Mouse (Mus musculus) midbrain, postnatal 0 days (tissue): ENCODE results near the gene Ptpn1. TPM values are rescaled to one million over a fixed set of nuclear protein-coding genes. Genes with fewer than 3 reads are reported as not detected.

Experiments used
- ATAC-seq: fragments of 200-750 bp; cut with Nextera tagmentation; 2 replicates; pipeline ENCODE4 v1.8.0; 2017; ENCODE audit warnings: moderate number of reproducible peaks, mild to moderate bottlenecking, moderate TSS enrichment, moderate library complexity; ENCODE audit not compliant: low FRiP score
- DNase-seq: peaks from one replicate; pipeline ENCODE4 v3.0.0-alpha.2; 2015; ENCODE audit warnings: low spot score
- H3K27ac ChIP-seq: fragments of 300-500 bp; sonication (generic); 2 replicates; pipeline ENCODE4 v1.5.1; 2014; ENCODE audit warnings: low read depth, mild to moderate bottlenecking, low read length, mixed read lengths
- H3K27me3 ChIP-seq: fragments of 300-500 bp; sonication (generic); 2 replicates; pipeline ENCODE4 v1.6.1; 2014; ENCODE audit warnings: low read length, control low read depth, mixed read lengths; ENCODE audit not compliant: insufficient read depth
- H3K36me3 ChIP-seq: fragments of 300-500 bp; sonication (generic); 2 replicates; pipeline ENCODE4 v1.6.1; 2014; ENCODE audit warnings: low read length, control low read depth, mixed read lengths; ENCODE audit not compliant: insufficient read depth
- H3K4me1 ChIP-seq: fragments of 300-500 bp; sonication (generic); 2 replicates; pipeline ENCODE4 v1.6.1; 2014; ENCODE audit warnings: mild to moderate bottlenecking, control low read depth, antibody characterized with exemption, low read length, mixed read lengths; ENCODE audit not compliant: insufficient read depth
- H3K4me2 ChIP-seq: fragments of 300-500 bp; sonication (generic); 2 replicates; pipeline ENCODE4 v1.6.1; 2014; ENCODE audit warnings: low read depth, mild to moderate bottlenecking, low read length, mixed read lengths; ENCODE audit not compliant: poor library complexity, severe bottlenecking
- H3K4me3 ChIP-seq: fragments of 300-500 bp; sonication (generic); 2 replicates; pipeline ENCODE4 v1.5.1; 2014; ENCODE audit warnings: low read depth, mild to moderate bottlenecking, low read length, moderate library complexity
- H3K9ac ChIP-seq: fragments of 300-500 bp; sonication (generic); replicated peaks from 2 replicates; pipeline ENCODE4 v1.6.1; 2014; ENCODE audit warnings: mild to moderate bottlenecking, low read length, moderate library complexity, mixed read lengths; ENCODE audit not compliant: poor library complexity, severe bottlenecking
- H3K9me3 ChIP-seq: fragments of 300-500 bp; sonication (generic); 2 replicates; pipeline ENCODE4 v1.6.1; 2016; ENCODE audit warnings: low read length, control low read depth
- CTCF ChIP-seq: IDR thresholded peaks from 2 replicates; pipeline ENCODE4 v1.5.1; 2016; ENCODE audit warnings: antibody characterized with exemption, mild to moderate bottlenecking
- WGBS: fragments of 180-500 bp; shearing (Covaris S2); extraction: QIAGEN DNeasy Blood & Tissue Kit; methylation state at CpG from one replicate; pipeline ENCODE4 v1.1.7; 2014; 5-methylcytosine and 5-hydroxymethylcytosine counted together
- polyA plus RNA-seq: library from polyadenylated mRNA; unstranded; fragments of >200 nt; fragmentation: Nextera tagmentation; extraction: Ambion mirVana; gene quantifications from 2 replicates; pipeline ENCODE4 v1.2.1, GENCODE M21; 2015
- total RNA-seq: library from RNA; depleted of rRNA; stranded (reverse); fragments of >200 nt; gene quantifications from 2 replicates; pipeline ENCODE4 v1.2.3, GENCODE M21; 2014; rRNA removed

Gene Ptpn1
- total RNA-seq (36.8 and 42.7 TPM in 2 replicates), polyA plus RNA-seq (54.3 and 59.1 TPM in 2 replicates)

DNA sequence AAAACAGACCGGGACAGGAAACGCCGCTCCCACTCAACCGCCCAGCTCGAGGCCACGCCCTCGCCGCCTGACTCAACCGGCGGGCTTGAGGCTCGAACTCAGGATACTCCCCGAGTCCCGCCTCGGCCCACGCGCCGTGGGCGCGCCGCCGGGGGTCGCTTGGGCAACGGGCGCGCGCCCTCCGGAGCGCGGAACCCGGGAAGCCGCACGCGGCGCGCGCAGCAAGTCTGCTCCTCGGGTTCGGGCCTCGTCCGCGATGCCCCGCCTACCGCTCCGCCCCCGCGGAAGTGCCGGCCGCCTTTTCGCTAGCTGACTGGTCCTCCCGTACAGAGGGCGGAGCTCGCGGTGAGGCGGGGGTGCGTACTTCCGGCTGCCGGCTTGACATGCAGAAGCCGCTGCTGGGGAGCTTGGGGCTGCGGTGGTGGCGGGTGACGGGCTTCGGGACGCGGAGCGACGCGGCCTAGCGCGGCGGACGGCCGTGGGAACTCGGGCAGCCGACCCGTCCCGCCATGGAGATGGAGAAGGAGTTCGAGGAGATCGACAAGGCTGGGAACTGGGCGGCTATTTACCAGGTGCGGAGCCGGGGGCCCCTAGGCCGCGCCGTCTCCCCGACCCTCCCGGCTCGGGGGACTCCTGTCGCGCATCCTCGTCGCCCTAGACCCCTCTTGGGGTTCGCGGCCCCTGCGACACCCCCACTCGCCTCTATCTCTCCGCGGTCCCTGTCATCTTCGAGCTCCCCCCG, at the start of gene Ptpn1:
Gene Ptpn1 (plus strand): TSS at position 73 of the 742 bp plus-strand sequence.
- Histone ChIP-seq H3K4me1 (peaks cover 11% of the 10 kb centered on the region; the same call in 1 of the 2 replicates), H3K4me2 (peak within 1 kb of the TSS; percentile 72), H3K9me3 (no peaks in the 10 kb centered on the region), H3K27me3 (no peaks in the 10 kb centered on the region), H3K9ac (peak within 1 kb of the TSS; percentile 93), H3K4me3 (peak within 1 kb of the TSS; percentile 58), H3K36me3 (no peaks in the 10 kb centered on the region; the same call in 1 of the 2 replicates), H3K27ac (peak within 1 kb of the TSS; percentile 72)
- ATAC-seq (peak; percentile 96), DNase-seq (peak; percentile 97)
- 1% methylated on average over 83 of the region's 99 CpGs for WGBS
- TF ChIP-seq CTCF = no peak

DNA sequence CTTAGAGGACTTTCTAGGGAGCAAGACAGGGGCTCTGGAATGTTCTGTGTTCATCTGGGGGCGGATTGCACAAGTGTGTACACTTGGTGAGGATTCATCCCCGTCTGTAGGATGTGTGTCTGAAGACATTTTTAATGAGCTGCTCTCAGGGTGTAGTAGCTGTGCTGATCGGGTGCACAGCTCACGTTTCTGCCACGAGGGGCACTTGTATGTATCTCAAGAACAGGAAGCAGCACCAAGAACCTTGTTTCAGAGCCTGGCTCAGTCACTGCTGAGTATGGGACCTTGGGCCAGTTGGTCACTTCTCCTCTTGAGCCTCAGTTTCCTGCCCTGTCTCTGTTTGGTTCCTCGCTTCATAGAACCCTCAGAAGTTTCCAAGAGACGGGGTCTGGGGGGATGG, 45.4 kb upstream of the Ptpn1 start:
- no peaks in the 10 kb centered on the region for H3K36me3 ChIP-seq
- H3K27ac ChIP-seq = no peak overlapping the region
- H3K4me1 ChIP-seq = no peaks in the 10 kb centered on the region
- H3K27me3 ChIP-seq = no peaks in the 10 kb centered on the region
- H3K9me3 ChIP-seq = 0 out of 2 replicates have a peak, but pooled peaks cover 4% of the 10 kb centered on the region
- no peak overlapping the region for H3K4me3 ChIP-seq
- TF ChIP-seq CTCF = no peak
- no peak overlapping the region for H3K9ac ChIP-seq
- DNase-seq (no peak), ATAC-seq (no peak)
- 74% methylated on average over 7 of the region's 7 CpGs for WGBS
- H3K4me2 ChIP-seq = no peak overlapping the region

DNA sequence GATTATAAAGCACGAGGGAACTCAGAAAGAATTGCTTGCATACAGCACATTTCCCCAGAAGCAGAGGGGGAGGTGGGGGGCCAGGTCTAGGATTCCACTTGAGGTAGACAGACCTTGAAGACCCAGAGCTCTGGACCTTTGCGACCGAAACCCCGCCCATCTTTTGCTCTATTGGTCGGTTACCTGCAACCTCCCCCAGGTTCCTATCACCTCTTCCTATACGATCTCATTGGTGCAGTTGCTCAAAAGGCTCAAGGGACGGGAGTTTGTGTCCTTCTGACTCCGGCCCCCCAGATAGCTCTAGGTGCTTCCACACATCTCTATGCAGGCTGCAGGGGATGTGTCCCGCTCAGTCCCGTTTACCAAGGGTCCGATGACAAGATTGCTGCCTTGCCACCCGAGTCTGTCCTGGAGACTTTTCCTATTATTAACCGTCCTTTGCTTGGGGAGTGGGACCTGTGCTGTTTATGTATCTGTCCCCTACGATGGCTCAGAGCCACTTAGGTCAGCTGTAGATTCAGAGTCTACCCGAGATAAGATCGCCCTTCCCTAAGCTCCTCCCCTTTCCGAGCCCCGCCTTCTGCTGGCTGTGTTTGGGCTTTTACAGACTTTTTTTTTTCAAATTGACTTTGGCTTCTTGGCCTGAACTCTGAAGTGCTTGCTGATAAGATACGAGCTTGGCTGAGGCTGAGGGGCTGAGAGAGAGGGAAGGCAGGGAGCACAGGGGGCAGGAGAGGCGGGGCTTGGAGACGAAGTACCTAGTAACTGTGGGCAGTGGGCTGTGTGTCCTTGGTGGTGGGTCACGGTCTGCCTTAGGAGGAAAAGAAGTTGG, 44.1 kb upstream of the Ptpn1 start:
- H3K9ac ChIP-seq = no peak overlapping the region
- peak overlapping the region; percentile 42 for H3K4me2 ChIP-seq
- no peak for TF ChIP-seq CTCF
- peak overlapping the region; percentile 21; the same call in 1 of the 2 replicates for H3K4me3 ChIP-seq
- no peaks in the 10 kb centered on the region for H3K36me3 ChIP-seq
- H3K27me3 ChIP-seq = no peaks in the 10 kb centered on the region
- H3K9me3 ChIP-seq = no peaks in the 10 kb centered on the region
- ATAC-seq (no peak), DNase-seq (no peak)
- H3K4me1 ChIP-seq = no peaks in the 10 kb centered on the region
- 13% methylated on average over 22 of the region's 22 CpGs for WGBS
- H3K27ac ChIP-seq = no peak overlapping the region

DNA sequence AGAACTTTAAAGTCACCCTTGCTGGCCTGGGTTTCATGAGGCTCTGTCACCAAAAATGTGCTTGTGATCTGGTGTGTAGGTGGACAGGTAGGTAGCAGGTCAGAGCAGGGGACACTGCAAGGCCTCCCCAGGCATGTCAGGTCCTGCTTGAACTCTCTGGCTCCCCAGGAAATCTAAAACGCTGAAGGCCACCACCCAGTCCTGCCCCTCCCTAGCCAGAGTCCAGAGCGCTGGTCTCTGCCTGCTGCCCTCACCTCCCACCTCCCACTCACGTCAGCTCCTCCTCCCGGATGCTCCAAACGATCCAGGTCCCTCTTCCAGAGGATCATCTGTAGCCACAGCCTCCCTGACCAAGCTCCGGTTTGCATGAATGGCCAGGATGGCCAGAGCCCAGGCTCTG, 43.0 kb upstream of the Ptpn1 start:
- Histone ChIP-seq H3K36me3 (no peaks in the 10 kb centered on the region), H3K4me3 (no peak overlapping the region), H3K27me3 (no peaks in the 10 kb centered on the region; the same call in 1 of the 2 replicates), H3K4me2 (no peak overlapping the region), H3K9ac (no peak overlapping the region), H3K9me3 (no peaks in the 10 kb centered on the region), H3K4me1 (no peaks in the 10 kb centered on the region), H3K27ac (no peak overlapping the region)
- TF ChIP-seq CTCF = no peak
- ATAC-seq (no peak), DNase-seq (no peak)
- 73% methylated on average over 6 of the region's 6 CpGs for WGBS

DNA sequence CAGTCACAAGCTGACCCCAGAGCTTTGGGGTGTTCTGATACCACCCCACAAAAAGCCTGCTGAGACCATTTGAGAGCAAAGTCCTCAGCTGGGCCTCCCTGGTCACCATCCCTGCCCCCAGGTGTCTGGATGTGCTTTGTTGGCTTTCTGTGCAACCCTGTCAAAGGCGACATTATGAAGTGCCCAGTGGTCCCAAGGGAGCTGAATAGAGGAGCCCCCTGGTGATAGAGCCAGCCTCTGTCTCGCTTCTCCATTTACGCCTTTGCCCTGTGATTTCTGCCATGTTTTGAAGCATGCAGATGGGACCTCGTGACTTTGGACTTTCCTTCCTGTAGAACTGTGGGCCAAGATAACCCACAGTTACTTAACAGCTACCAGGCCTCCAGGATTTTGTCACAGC, 42.0 kb upstream of the Ptpn1 start:
- Histone ChIP-seq H3K27ac (no peak overlapping the region), H3K9ac (no peak overlapping the region), H3K27me3 (no peaks in the 10 kb centered on the region; the same call in 1 of the 2 replicates), H3K9me3 (no peaks in the 10 kb centered on the region), H3K4me1 (no peaks in the 10 kb centered on the region), H3K36me3 (no peaks in the 10 kb centered on the region), H3K4me3 (no peak overlapping the region), H3K4me2 (no peak overlapping the region)
- TF ChIP-seq CTCF = no peak
- whole genome bisulfite sequencing = 65% methylated on average over 4 of the region's 4 CpGs
- no peak for ATAC-seq
- no peak for DNase-seq
